Mouse (Mus musculus): ENCODE measurements around the gene Bco2. TPM values are rescaled to one million over a fixed set of nuclear protein-coding genes. Genes with fewer than 3 reads are reported as not detected.

The Bco2 gene
- total RNA-seq (2023), result 1 to 10 TPM; 2.1 to 4.1 TPM

DNA sequence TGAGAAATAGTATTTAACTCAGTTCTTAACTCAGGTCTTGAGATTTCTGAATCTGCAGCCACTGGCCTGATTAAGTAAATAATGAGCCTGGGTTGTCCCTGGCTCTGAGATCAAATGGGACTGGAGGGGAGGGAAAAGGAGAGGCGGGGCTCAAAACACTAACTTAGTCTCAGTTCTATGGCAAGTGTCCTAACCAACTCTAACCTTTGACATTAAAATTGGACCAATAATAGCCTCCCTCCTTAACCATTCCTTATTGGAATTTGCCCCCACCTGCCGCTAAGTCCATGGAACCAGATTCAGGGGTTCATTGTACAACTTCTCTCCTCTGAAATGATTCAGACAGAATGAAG lies at the start of gene Bco2:
Bco2 (minus strand) TSS at position 88 of the 353 bp plus-strand sequence.

DNA sequence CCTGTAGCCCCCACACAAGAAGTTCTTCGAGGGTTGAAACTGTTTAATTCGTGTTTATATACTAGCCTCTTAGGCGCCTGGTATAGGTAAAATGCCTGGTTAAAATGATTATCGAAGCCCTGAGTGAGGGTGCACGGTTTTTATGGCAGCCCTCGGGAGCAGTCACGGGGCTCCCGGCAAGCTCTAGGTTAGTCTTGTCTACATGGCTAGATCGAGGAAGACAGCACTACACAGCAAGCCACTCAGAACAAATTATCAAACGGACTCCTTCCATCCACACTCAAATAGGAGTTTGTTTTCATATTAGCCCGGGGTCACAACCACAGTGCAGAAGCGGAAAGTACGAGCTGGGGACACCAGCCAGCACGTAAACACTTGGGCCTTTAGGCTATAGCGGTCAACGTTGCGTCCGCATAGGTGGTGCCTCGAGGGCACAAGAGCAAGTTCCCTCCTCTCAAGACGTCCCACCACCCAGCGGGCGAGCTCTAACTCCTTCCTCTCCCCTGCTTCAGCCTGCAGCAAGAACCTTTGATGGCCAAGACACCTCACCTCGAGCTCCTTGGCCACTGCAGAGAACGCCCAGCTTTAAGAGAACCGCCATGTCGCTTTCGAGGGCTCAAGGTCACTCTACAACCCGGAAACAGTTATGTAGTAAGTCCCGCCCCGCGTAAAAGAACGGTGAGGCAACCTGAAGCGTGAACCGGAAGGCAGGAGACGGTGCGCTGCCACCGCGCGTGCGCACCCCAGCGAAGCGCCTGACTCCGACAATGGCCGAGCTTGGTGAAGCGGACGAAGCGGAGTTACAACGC lies 48.4 kb upstream of the Bco2 start, which contains the start of the genes Sdhd and Timm8b:
Sdhd (minus strand) TSS at position 624 of the 809 bp plus-strand sequence.
Timm8b (plus strand) TSS at position 722 of the 809 bp plus-strand sequence.

DNA sequence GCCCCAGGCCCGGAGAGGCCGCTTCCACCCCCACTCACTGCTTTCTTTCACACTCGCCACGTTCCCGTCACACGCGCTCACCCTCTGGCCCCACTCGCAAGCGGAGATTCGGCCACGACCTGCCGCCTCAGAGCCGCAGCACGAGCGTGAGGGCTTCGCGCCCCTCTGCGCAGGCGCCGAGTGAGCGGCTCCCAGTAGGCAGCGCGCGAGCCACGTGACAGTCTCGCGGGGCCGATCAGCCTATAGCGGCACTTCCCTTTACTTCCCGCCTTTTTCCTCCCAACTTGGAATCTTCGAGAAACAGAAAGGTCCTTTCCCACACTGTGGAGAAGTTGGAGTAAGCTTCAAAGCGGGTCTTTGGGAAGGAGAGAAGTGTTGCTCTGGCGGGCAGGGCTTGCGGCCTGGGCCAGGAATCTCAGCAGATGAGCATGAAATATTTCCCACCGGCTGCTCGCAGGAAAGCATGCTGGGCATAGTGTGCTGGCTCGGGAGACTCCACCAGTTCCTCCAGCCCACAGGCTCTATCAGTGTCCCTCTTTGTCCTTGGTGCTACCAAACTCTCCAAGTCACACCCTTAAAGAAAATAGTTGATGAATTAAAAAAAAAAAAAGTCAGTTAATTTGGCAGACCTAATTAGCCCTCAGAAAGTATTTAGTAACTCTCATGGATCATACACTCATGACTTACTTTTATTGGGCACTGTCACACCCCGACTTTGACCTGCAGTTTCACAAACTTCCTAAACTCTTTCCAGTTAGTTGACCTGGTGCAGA lies 6.3 kb upstream of the Bco2 start, which contains the start of gene Tex12:
Tex12 (minus strand) TSS at position 181 of the 773 bp plus-strand sequence.

DNA sequence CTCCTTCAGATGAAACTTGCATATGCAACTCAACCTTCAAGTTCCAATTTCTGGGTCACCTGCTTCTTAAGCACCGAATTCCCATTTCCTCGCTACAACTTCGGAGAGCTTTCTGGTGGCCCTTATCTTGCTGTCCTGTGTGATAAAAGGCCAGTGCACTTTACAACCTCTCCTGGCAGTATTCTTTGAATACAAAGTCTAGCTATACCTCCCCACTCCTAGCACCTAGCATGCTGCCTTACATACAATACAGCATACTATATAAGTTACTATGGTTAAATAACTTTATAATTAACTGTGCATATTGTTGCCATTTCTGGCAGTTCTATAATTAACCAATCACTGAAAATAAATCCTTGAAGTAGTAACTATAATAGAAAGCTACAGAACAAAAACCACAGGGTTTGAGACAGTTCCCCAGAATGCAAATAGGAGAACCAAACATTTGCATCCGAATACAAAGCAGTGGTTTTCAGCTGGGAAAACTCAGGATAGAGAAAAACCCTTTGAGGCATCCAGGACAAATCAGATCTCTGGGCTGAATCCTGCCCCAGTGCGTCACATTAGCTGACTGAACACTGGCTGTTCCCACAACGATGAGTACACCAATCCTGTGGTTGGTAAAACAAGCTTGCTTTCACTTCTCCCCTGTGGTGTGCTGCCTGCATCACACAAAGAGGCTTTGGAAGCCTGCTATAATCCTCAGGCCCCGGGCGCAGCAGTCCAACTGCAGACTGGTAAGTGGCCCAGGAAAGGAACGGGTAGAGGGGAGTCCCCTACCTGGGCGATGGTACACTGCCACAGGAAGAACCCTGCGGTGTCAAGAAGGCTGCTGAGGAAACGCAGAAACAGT lies 514 bp downstream of the Bco2 start, which contains the start of gene Il18:
Il18 (plus strand) TSS at position 587 of the 853 bp plus-strand sequence.

DNA sequence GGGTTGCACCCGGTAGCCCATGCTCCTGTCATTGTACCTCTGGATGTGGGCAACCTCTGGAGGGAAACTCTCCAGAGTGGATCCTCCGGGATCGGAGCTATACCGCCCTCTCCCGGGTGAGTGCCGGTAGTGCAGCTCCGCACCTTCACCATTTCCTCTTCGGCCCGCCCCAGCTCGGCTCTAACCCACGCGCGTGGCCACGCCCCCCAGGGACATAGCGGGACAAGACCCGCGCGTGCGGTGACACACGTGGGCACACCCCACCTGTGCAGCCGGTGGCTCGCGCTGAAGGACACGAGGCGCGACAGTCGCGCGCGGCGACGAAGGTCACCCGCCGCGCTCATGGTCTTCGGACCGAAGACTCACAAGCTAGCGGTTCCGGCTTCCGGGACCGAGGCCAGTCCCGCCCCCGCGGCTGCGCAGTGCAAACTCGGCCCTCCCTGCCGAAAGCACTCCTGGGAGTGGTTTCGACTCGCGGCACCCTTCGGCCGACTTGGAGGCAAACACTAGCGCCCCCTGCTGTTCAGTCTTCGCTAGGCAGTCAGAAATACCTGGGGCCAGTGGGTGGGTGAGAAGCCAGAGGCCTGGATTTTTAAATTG lies 26.6 kb downstream of the Bco2 start, which contains the start of gene Pts:
Pts (minus strand) TSS at position 432 of the 600 bp plus-strand sequence.

DNA sequence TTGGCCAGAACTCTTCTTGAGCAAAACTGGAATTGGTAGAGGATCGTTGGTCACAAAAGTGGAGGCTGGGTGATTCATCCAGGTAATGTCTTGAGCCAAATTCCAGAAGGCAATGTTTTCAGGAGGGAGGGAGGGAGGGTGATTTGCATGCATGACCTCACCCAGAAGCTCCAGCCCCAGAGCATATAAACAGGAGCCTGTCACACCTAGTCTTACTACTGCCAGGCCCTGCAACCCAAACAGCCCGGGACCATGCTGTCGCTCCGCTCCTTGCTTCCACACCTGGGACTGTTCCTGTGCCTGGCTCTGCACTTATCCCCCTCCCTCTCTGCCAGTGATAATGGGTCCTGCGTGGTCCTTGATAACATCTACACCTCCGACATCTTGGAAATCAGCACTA lies 60.7 kb downstream of the Bco2 start, which contains the start of gene Plet1:
Plet1 (plus strand) TSS at position 215 of the 400 bp plus-strand sequence.

Other genes with a start within 250 kb of the Bco2 start
- 1,000 to 10,000 TPM; 1,380 to 1,406 TPM for gene Rpl10-ps3, start 210.2 kb downstream of the Bco2 start, total RNA-seq (2023)
- not detected for gene Plet1, start 60.7 kb downstream of the Bco2 start, total RNA-seq (2023)
- gene Pts, start 26.5 kb downstream of the Bco2 start, total RNA-seq (2023), result 10 to 100 TPM; 60.1 to 88.4 TPM
- 10 to 100 TPM; 21.7 to 24.3 TPM for gene Il18, start 354 bp downstream of the Bco2 start, total RNA-seq (2023)
- gene Tex12, start 6.1 kb upstream of the Bco2 start, total RNA-seq (2023), result not detected
- 10 to 100 TPM; 49.5 to 52.9 TPM for gene Sdhd, start 48.6 kb upstream of the Bco2 start, total RNA-seq (2023)
- 10 to 100 TPM; 47.4 to 50.2 TPM for gene Timm8b, start 48.7 kb upstream of the Bco2 start, total RNA-seq (2023)
- under 1 TPM in 1 of 2 experiments, not detected in 1; 0.87 TPM for gene Pih1d2, start 62.1 kb upstream of the Bco2 start, total RNA-seq (2023)
- gene Nkapd1, start 62.3 kb upstream of the Bco2 start, total RNA-seq (2023), result 10 to 100 TPM; 33.7 to 34.8 TPM
- 10 to 100 TPM; 33.5 to 38.8 TPM for gene Dlat, start 104.6 kb upstream of the Bco2 start, total RNA-seq (2023)
- gene Dixdc1, start 184.3 kb upstream of the Bco2 start, total RNA-seq (2023), result not detected
- gene 2310030G06Rik, start 191.4 kb upstream of the Bco2 start, total RNA-seq (2023), result not detected
- 1 to 10 TPM in 1 of 2 experiments, not detected in 1; 1.2 TPM for gene Cryab, start 196.1 kb upstream of the Bco2 start, total RNA-seq (2023)
- not detected for gene Hspb2, start 197.2 kb upstream of the Bco2 start, total RNA-seq (2023)
- 10 to 100 TPM; 18.9 to 19.4 TPM for gene Fdxacb1, start 213.1 kb upstream of the Bco2 start, total RNA-seq (2023)
- 10 to 100 TPM; 22.0 to 31.0 TPM for gene Alg9, start 219.8 kb upstream of the Bco2 start, total RNA-seq (2023)
- gene 1110032A03Rik, start 220.3 kb upstream of the Bco2 start, total RNA-seq (2023), result 10 to 100 TPM; 25.8 to 26.1 TPM